Comparison of ENCODE assay signal across 10 mouse cellular contexts in the genomic region with DNA sequence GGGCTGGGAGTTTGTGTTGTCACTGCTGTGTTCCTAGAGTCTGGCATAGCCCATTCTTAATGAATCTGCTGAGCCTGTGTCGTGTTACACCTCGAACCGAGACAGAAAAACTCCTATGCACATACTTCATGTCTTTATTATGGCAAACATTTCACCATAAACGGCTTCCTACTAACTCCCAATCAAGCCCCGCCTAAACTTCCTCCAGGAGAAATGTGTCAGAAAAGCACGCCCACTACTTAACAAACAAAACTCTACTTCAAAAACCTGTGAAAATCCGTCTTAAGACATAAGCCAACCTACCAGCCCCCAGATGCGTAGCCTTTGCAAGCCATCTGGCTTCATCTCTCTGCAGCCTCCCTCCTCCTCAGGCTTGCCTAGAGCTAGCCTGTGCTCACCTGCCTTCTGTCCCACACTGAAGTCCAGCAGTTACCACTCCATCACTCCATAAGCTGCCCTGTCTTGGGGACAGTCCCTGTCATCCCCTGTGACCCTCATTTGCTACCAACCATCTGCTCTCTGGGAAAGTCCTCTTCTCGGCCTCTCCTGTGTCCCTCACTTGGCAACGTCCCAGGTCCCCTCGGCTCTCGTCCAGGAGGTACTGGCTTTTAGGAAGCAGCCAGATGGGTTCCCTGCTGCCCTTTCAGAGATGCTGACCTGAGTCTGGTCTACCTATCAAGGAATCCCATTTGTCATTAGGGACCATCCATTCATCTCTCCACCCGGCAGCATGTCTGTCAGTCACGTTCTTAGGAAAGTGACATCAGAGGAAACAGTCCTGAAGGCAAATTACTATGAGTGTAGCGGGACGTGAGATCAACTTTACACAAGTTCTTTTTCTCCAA. TPM values are rescaled to one million over a fixed set of nuclear protein-coding genes. Genes with fewer than 3 reads are reported as not detected.
DNase-seq lines count a peak whose midpoint lies in the region; ATAC-seq and TF ChIP-seq lines count a peak whose summit lies in the region.
"Had no signal": no experiment of that assay in that cellular context is flagged by ENCODE, and none has a peak within 500 bp of the region (broad histone marks: within the 10 kb centered on the region; RNA-seq: fewer than 3 reads in every experiment).

No protein-coding gene starts in this region.

- H3K4me2 ChIP-seq in forebrain, embryonic 14.5 days (ENCODE audit: low read length) = no peak overlapping the region
- H3K4me2 ChIP-seq in forebrain, postnatal 0 days (ENCODE audit: low read depth) = no peak overlapping the region
- H3K4me2 ChIP-seq in lung, embryonic 14.5 days = peak overlapping the region; percentile 23; the same call in 1 of the 2 replicates
- H3K4me2 ChIP-seq in kidney, embryonic 15.5 days = no peak overlapping the region
- no peak overlapping the region for H3K4me2 ChIP-seq in midbrain, embryonic 13.5 days (replicated peaks)
- H3K4me2 ChIP-seq: liver, embryonic 12.5 days; neural tube, embryonic 12.5 days had no signal

- H3K9ac ChIP-seq in forebrain, embryonic 14.5 days (ENCODE audit: low read length) = no peak overlapping the region
- H3K9ac ChIP-seq in forebrain, postnatal 0 days = no peak overlapping the region
- H3K9ac ChIP-seq in lung, embryonic 14.5 days = 0 out of 2 replicates have a peak overlapping the region, but pooled peaks have one; percentile 5
- no peak overlapping the region for H3K9ac ChIP-seq in kidney, embryonic 15.5 days
- H3K9ac ChIP-seq in midbrain, embryonic 13.5 days (replicated peaks) = no peak overlapping the region
- H3K9ac ChIP-seq: liver, embryonic 12.5 days; neural tube, embryonic 12.5 days had no signal

- no peak for TF ChIP-seq CTCF in forebrain, postnatal 0 days (IDR thresholded peaks at IDR 0.05; ENCODE audit: low read depth)
- TF ChIP-seq CTCF in lung, embryonic 14.5 days (IDR thresholded peaks at IDR 0.05; ENCODE audit: low read depth) = no peak

- H3K9me3 ChIP-seq in forebrain, embryonic 14.5 days (replicated peaks; ENCODE audit: control insufficient read depth, low read length) = no peaks in the 10 kb centered on the region
- no peaks in the 10 kb centered on the region for H3K9me3 ChIP-seq in forebrain, postnatal 0 days (ENCODE audit: low read length)
- no peaks in the 10 kb centered on the region for H3K9me3 ChIP-seq in lung, embryonic 14.5 days (ENCODE audit: low read depth, low read length)
- no peaks in the 10 kb centered on the region for H3K9me3 ChIP-seq in kidney, embryonic 15.5 days (replicated peaks)
- H3K9me3 ChIP-seq in midbrain, embryonic 13.5 days = no peaks in the 10 kb centered on the region
- H3K9me3 ChIP-seq: liver, embryonic 12.5 days; neural tube, embryonic 12.5 days had no signal

- H3K36me3 ChIP-seq in forebrain, embryonic 14.5 days (ENCODE audit: control insufficient read depth, insufficient read depth, low read length) = no peaks in the 10 kb centered on the region
- H3K36me3 ChIP-seq in forebrain, postnatal 0 days (ENCODE audit: insufficient read depth) = no peaks in the 10 kb centered on the region
- 0 out of 2 replicates have a peak, but pooled peaks cover 5% of the 10 kb centered on the region for H3K36me3 ChIP-seq in lung, embryonic 14.5 days (ENCODE audit: insufficient read depth)
- H3K36me3 ChIP-seq in kidney, embryonic 15.5 days = no peaks in the 10 kb centered on the region
- no peaks in the 10 kb centered on the region for H3K36me3 ChIP-seq in midbrain, embryonic 13.5 days
- H3K36me3 ChIP-seq: neural tube, embryonic 12.5 days had no signal

- no peak overlapping the region for H3K4me3 ChIP-seq in forebrain, embryonic 14.5 days (ENCODE audit: low read depth, low read length)
- no peak overlapping the region for H3K4me3 ChIP-seq in forebrain, postnatal 0 days (ENCODE audit: low read depth, low read length)
- no peak overlapping the region for H3K4me3 ChIP-seq in lung, embryonic 14.5 days (ENCODE audit: low read depth, low read length)
- no peak overlapping the region for H3K4me3 ChIP-seq in kidney, embryonic 15.5 days (replicated peaks)
- no peak overlapping the region for H3K4me3 ChIP-seq in midbrain, embryonic 13.5 days (replicated peaks)
- H3K4me3 ChIP-seq: liver, embryonic 12.5 days; neural tube, embryonic 12.5 days had no signal

- ATAC-seq in forebrain, embryonic 14.5 days = peak; percentile 14; the same call in 1 of the 2 replicates
- ATAC-seq in forebrain, postnatal 0 days = no peak
- ATAC-seq in lung, embryonic 14.5 days (ENCODE audit: insufficient read depth) = 0 out of 2 replicates have a peak, but pooled peaks have one; percentile 7
- ATAC-seq in kidney, embryonic 15.5 days (replicated peaks; ENCODE audit: low FRiP score) = no peak
- ATAC-seq in midbrain, embryonic 13.5 days = no peak
- ATAC-seq: liver, embryonic 12.5 days had no signal

- 59% methylated on average over 16 of the region's 16 CpGs for WGBS in forebrain, embryonic 14.5 days
- WGBS in forebrain, postnatal 0 days = 59% methylated on average over 16 of the region's 16 CpGs
- WGBS in lung, embryonic 14.5 days = 25% methylated on average over 16 of the region's 16 CpGs
- 50% methylated on average over 16 of the region's 16 CpGs for WGBS in kidney, embryonic 15.5 days
- WGBS in midbrain, embryonic 13.5 days = 73% methylated on average over 16 of the region's 16 CpGs

- no peak for DNase-seq in forebrain, embryonic 14.5 days (ENCODE audit: low spot score)
- no peak for DNase-seq in forebrain, postnatal 0 days
- peak; percentile 66 for DNase-seq in lung, embryonic 14.5 days
- DNase-seq in lung, postnatal 36 days = no peak
- peak; percentile 87 to 88 for DNase-seq in cerebellum, adult 18-20 months
- no peak for DNase-seq in layer of hippocampus, adult 11-12 months (ENCODE audit: low spot score)

- H3K4me1 ChIP-seq in forebrain, embryonic 14.5 days (ENCODE audit: control insufficient read depth, insufficient read depth, low read length) = peaks cover 20% of the 10 kb centered on the region
- H3K4me1 ChIP-seq in forebrain, postnatal 0 days (ENCODE audit: insufficient read depth) = no peaks in the 10 kb centered on the region
- peaks cover 58% of the 10 kb centered on the region for H3K4me1 ChIP-seq in lung, embryonic 14.5 days (ENCODE audit: insufficient read depth)
- peaks cover 84% of the 10 kb centered on the region for H3K4me1 ChIP-seq in kidney, embryonic 15.5 days
- peaks cover 71% of the 10 kb centered on the region for H3K4me1 ChIP-seq in midbrain, embryonic 13.5 days (replicated peaks)

- H3K27ac ChIP-seq in forebrain, embryonic 14.5 days (ENCODE audit: low read depth, low read length) = no peak overlapping the region
- H3K27ac ChIP-seq in forebrain, postnatal 0 days (ENCODE audit: low read depth, low read length) = no peak overlapping the region
- peak overlapping the region; percentile 3; the same call in 1 of the 2 replicates for H3K27ac ChIP-seq in lung, embryonic 14.5 days (ENCODE audit: low read depth)
- H3K27ac ChIP-seq in kidney, embryonic 15.5 days = peak overlapping the region; percentile 29; the same call in 1 of the 2 replicates
- no peak overlapping the region for H3K27ac ChIP-seq in midbrain, embryonic 13.5 days
- H3K27ac ChIP-seq: liver, embryonic 12.5 days; neural tube, embryonic 12.5 days had no signal

- no peaks in the 10 kb centered on the region for H3K27me3 ChIP-seq in forebrain, embryonic 14.5 days (replicated peaks; ENCODE audit: control insufficient read depth, insufficient read depth, low read length)
- no peaks in the 10 kb centered on the region; the same call in 1 of the 2 replicates for H3K27me3 ChIP-seq in forebrain, postnatal 0 days (ENCODE audit: insufficient read depth, low read length)
- H3K27me3 ChIP-seq in lung, embryonic 14.5 days (ENCODE audit: insufficient read depth, low read length) = no peaks in the 10 kb centered on the region
- no peaks in the 10 kb centered on the region for H3K27me3 ChIP-seq in kidney, embryonic 15.5 days
- H3K27me3 ChIP-seq in midbrain, embryonic 13.5 days = no peaks in the 10 kb centered on the region
- H3K27me3 ChIP-seq: liver, embryonic 12.5 days; neural tube, embryonic 12.5 days had no signal

RNA-seq across cellular contexts. Expression of a gene that starts 16.4 kb away (rescaled TPM):
- polyA plus RNA-seq in forebrain, embryonic 14.5 days (2014; fragmentation: Nextera tagmentation; extraction: Ambion mirVana) = 9.5 and 11.6 TPM in 2 replicates
- 14.3 and 18.9 TPM in 2 replicates for total RNA-seq in forebrain, postnatal 0 days (2014; rRNA removed)
- 4.0 and 7.0 TPM in 2 replicates for polyA plus RNA-seq in forebrain, postnatal 0 days (2015; fragmentation: Nextera tagmentation; extraction: Ambion mirVana)
- 37.2 and 39.8 TPM in 2 replicates for polyA plus RNA-seq in lung, embryonic 14.5 days (2014; fragmentation: Nextera tagmentation; extraction: Ambion mirVana)
- polyA plus RNA-seq in kidney, embryonic 15.5 days (2015; fragmentation: Nextera tagmentation; extraction: Ambion mirVana) = 27.2 and 29.8 TPM in 2 replicates
- 12.0 and 12.6 TPM in 2 replicates for polyA plus RNA-seq in midbrain, embryonic 13.5 days (2015; fragmentation: Nextera tagmentation; extraction: Ambion mirVana)

Comparison
In these comparisons a context has a peak if more than half of its experiments do, and no peak if none do; other contexts are left out.
1. ATAC-seq: peak in forebrain, embryonic 14.5 days (single experiment) and lung, embryonic 14.5 days (single experiment); none in forebrain, postnatal 0 days (single experiment), kidney, embryonic 15.5 days (single experiment) and midbrain, embryonic 13.5 days (single experiment).
2. DNase-seq: peak in lung, embryonic 14.5 days (single experiment) and cerebellum, adult 18-20 months (2 of 2); none in forebrain, embryonic 14.5 days (single experiment), forebrain, postnatal 0 days (single experiment), lung, postnatal 36 days (single experiment) and layer of hippocampus, adult 11-12 months (single experiment).
3. H3K27ac ChIP-seq: peak in lung, embryonic 14.5 days (single experiment) and kidney, embryonic 15.5 days (single experiment); none in forebrain, embryonic 14.5 days (single experiment), forebrain, postnatal 0 days (single experiment) and midbrain, embryonic 13.5 days (single experiment).